Mouse (Mus musculus) megakaryocyte, embryonic 14.5 days (primary cell): ENCODE results near the gene Serpina9. TPM values are rescaled to one million over a fixed set of nuclear protein-coding genes. Genes with fewer than 3 reads are reported as not detected.

Source experiments
- H3K27me3 ChIP-seq: replicated peaks from 2 replicates; pipeline ENCODE3; 2012; ENCODE audit warnings: inconsistent platforms
- H3K36me3 ChIP-seq: replicated peaks from 2 replicates; pipeline ENCODE3; 2012; ENCODE audit warnings: low read length, inconsistent platforms, mixed read lengths
- H3K4me1 ChIP-seq: 2 replicates; pipeline ENCODE4 v1.6.1; 2012; ENCODE audit warnings: inconsistent platforms
- H3K4me3 ChIP-seq: replicated peaks from 2 replicates; pipeline ENCODE3; 2012; ENCODE audit warnings: moderate library complexity, mild to moderate bottlenecking, inconsistent platforms
- H3K9me3 ChIP-seq: 2 replicates; pipeline ENCODE4 v1.6.1; 2012; ENCODE audit warnings: inconsistent platforms
- FLI1 ChIP-seq: IDR thresholded peaks from 2 replicates; pipeline ENCODE4 v1.6.1; 2012; ENCODE audit warnings: low read length, inconsistent platforms, mixed read lengths
- GATA1 ChIP-seq: IDR thresholded peaks from 3 replicates; pipeline ENCODE4 v1.6.1; 2012; ENCODE audit warnings: mixed read lengths, low read length, inconsistent platforms, borderline replicate concordance
- polyA plus RNA-seq: library from polyadenylated mRNA; stranded (reverse); fragments of >175 nt; gene quantifications from 2 replicates; pipeline ENCODE4 v1.2.3, GENCODE M21; 2012; ENCODE audit warnings: low replicate concordance; ENCODE audit not compliant: insufficient read depth

The Serpina9 gene
- polyA plus RNA-seq, 1 experiment: not detected

DNA sequence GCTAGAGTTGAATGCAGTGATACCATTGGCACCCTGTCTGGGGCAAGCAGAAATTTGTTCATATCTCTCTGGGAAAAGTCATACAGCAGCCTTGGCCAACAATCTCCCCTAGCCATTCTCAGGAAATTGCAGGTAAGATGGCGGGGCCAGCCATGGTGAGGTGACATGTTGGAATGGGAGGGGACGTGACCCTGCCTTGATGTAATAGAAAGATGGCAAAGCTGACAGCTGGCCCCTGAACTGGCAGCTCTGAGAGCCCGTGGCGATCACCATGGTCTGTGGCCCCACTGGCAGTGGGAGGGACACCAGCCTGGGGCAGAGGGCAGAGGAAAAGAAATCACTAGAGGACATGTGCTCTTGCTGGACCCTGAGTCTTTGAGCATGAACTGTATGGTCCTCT is 67.3 kb downstream of the Serpina9 start:
- TF ChIP-seq GATA1: no peak
- no peak for TF ChIP-seq FLI1
- no peak overlapping the region for H3K4me3 ChIP-seq

More for the DNA sequence above, 67.3 kb downstream of the Serpina9 start:
- no peaks in the 10 kb centered on the region for H3K27me3 ChIP-seq
- no peaks in the 10 kb centered on the region for H3K36me3 ChIP-seq
- H3K4me1 ChIP-seq: no peaks in the 10 kb centered on the region
- no peaks in the 10 kb centered on the region for H3K9me3 ChIP-seq

Other genes with a start within 250 kb of the Serpina9 start
- gene Serpina1d, start 240.2 kb downstream of the Serpina9 start, polyA plus RNA-seq: not detected in 2 replicates
- not detected in 2 replicates for gene Serpina1b, start 183.4 kb downstream of the Serpina9 start, polyA plus RNA-seq
- not detected in 2 replicates for gene Serpina1a, start 150.2 kb downstream of the Serpina9 start, polyA plus RNA-seq
- not detected in 2 replicates for gene Serpina1c, start 108.9 kb downstream of the Serpina9 start, polyA plus RNA-seq
- not detected in 2 replicates for gene Serpina1e, start 54.8 kb downstream of the Serpina9 start, polyA plus RNA-seq
- gene Serpina11, start 23.8 kb downstream of the Serpina9 start, polyA plus RNA-seq: not detected in 2 replicates
- gene Serpina12, start 30.7 kb upstream of the Serpina9 start, polyA plus RNA-seq: not detected in 2 replicates
- gene Serpina5, start 87.4 kb upstream of the Serpina9 start, polyA plus RNA-seq: not detected in 2 replicates
- gene Serpina3a, start 99.0 kb upstream of the Serpina9 start, polyA plus RNA-seq: not detected in 2 replicates
- gene Serpina3b, start 114.2 kb upstream of the Serpina9 start, polyA plus RNA-seq: not detected in 2 replicates
- gene Serpina3c, start 140.1 kb upstream of the Serpina9 start, polyA plus RNA-seq: not detected in 2 replicates
- gene Serpina3f, start 200.8 kb upstream of the Serpina9 start, polyA plus RNA-seq: 1.3 TPM in 1 of 2 replicates, not detected in the other
- 122 and 154 TPM in 2 replicates for gene Serpina3g, start 222.5 kb upstream of the Serpina9 start, polyA plus RNA-seq
- gene Serpina3i, start 249.4 kb upstream of the Serpina9 start, polyA plus RNA-seq: 1.0 and 2.1 TPM in 2 replicates